Mouse (Mus musculus) MEL (cell line): Measurements from ENCODE around the gene Acsl5. TPM values are rescaled to one million over a fixed set of nuclear protein-coding genes. Genes with fewer than 3 reads are reported as not detected.
A peak's percentile ranks its signal among the peaks of the same experiment; 100 is the strongest.

Experiments
- DNase-seq: peaks from one replicate; pipeline ENCODE4 v3.0.0; 2011; ENCODE audit warnings: low read depth, low spot score
- H3K27ac ChIP-seq: 2 replicates; pipeline ENCODE4 v1.5.1; 2012; ENCODE audit warnings: low read depth, mild to moderate bottlenecking, control low read depth, low read length, moderate library complexity; ENCODE audit not compliant: control insufficient read depth
- H3K27me3 ChIP-seq, 2 experiments: fragments of 150-350 bp in 1 of 2; sonication (generic) in 1 of 2; 2 replicates each; pipeline ENCODE4 v1.6.1; 2012; ENCODE audit warnings: low read length in 2 of 2, mild to moderate bottlenecking in 2 of 2, improper control_type of control experiment in 1 of 2, moderate library complexity in 1 of 2; ENCODE audit not compliant: insufficient read depth in 2 of 2, control insufficient read depth in 1 of 2
- H3K36me3 ChIP-seq, 2 experiments: 2 replicates each; pipeline ENCODE4 v1.6.1; 2012 to 2014; ENCODE audit warnings: low read length in 2 of 2, improper control_type of control experiment in 1 of 2, inconsistent platforms in 1 of 2, mild to moderate bottlenecking in 1 of 2; ENCODE audit not compliant: insufficient read depth in 2 of 2, control insufficient read depth in 1 of 2
- H3K4me1 ChIP-seq, 2 experiments: fragments of 150-350 bp in 1 of 2; sonication (generic) in 1 of 2; 2 replicates each; pipeline ENCODE4 v1.6.1; 2012; ENCODE audit warnings: low read length in 2 of 2, improper control_type of control experiment in 1 of 2, mild to moderate bottlenecking in 1 of 2; ENCODE audit not compliant: insufficient read depth in 2 of 2, control insufficient read depth in 1 of 2
- H3K4me3 ChIP-seq, 2 experiments: fragments of 150-350 bp in 1 of 2; sonication (generic) in 1 of 2; 2 replicates each; pipeline ENCODE4 v1.5.1; 2012; ENCODE audit warnings: low read depth in 2 of 2, low read length in 2 of 2, mild to moderate bottlenecking in 2 of 2, moderate library complexity in 2 of 2, control low read depth in 1 of 2, improper control_type of control experiment in 1 of 2; ENCODE audit not compliant: control insufficient read depth in 1 of 2, insufficient read depth in 1 of 2
- H3K79me2 ChIP-seq: 2 replicates; pipeline ENCODE4 v1.6.1; 2012; ENCODE audit warnings: mild to moderate bottlenecking, low read length, moderate library complexity; ENCODE audit not compliant: control insufficient read depth, poor library complexity, insufficient read depth
- H3K9ac ChIP-seq: 2 replicates; pipeline ENCODE4 v1.6.1; 2012; ENCODE audit warnings: low read depth, mild to moderate bottlenecking, control low read depth, low read length, moderate library complexity; ENCODE audit not compliant: control insufficient read depth, poor library complexity, severe bottlenecking
- H3K9me3 ChIP-seq: fragments of 150-350 bp; sonication (generic); replicated peaks from 2 replicates; pipeline ENCODE4 v1.6.1; 2012; ENCODE audit warnings: mild to moderate bottlenecking, low read length, improper control_type of control experiment, moderate library complexity; ENCODE audit not compliant: insufficient read depth
- E2F4 ChIP-seq: IDR thresholded peaks from 2 replicates; pipeline ENCODE4 v1.6.1; 2011; ENCODE audit warnings: low read depth, low read length, improper control_type of control experiment, borderline replicate concordance
- ETS1 ChIP-seq: IDR thresholded peaks from 2 replicates; pipeline ENCODE4 v1.6.1; 2012; ENCODE audit warnings: low read depth, mild to moderate bottlenecking, inconsistent platforms, low read length, improper control_type of control experiment, moderate library complexity
- HCFC1 ChIP-seq: IDR thresholded peaks from 2 replicates; pipeline ENCODE4 v1.6.1; 2012; ENCODE audit warnings: low read depth, mild to moderate bottlenecking, inconsistent platforms, low read length, improper control_type of control experiment, moderate library complexity
- MAFK ChIP-seq: IDR thresholded peaks from 2 replicates; pipeline ENCODE4 v1.6.1; 2011; ENCODE audit warnings: low read depth, mild to moderate bottlenecking, low read length, improper control_type of control experiment, borderline replicate concordance
- RAD21 ChIP-seq: IDR thresholded peaks from 2 replicates; pipeline ENCODE4 v1.6.1; 2011; ENCODE audit warnings: mild to moderate bottlenecking, low read depth, low read length, improper control_type of control experiment
- RCOR1 ChIP-seq: IDR thresholded peaks from 2 replicates; pipeline ENCODE4 v1.6.1; 2012; ENCODE audit warnings: low read depth, mild to moderate bottlenecking, inconsistent platforms, low read length, improper control_type of control experiment
- UBTF ChIP-seq: IDR thresholded peaks from 2 replicates; pipeline ENCODE4 v1.6.1; 2012; ENCODE audit warnings: low read depth, mild to moderate bottlenecking, inconsistent platforms, low read length, improper control_type of control experiment, moderate library complexity, borderline replicate concordance; ENCODE audit not compliant: insufficient read depth
- ZC3H11A ChIP-seq: IDR thresholded peaks from 2 replicates; pipeline ENCODE4 v1.6.1; 2012; ENCODE audit warnings: low read depth, mild to moderate bottlenecking, inconsistent platforms, low read length, improper control_type of control experiment
- ZKSCAN1 ChIP-seq: IDR thresholded peaks from 2 replicates; pipeline ENCODE4 v1.6.1; 2012; ENCODE audit warnings: low read depth, mild to moderate bottlenecking, inconsistent platforms, low read length, improper control_type of control experiment, moderate library complexity
- ZNF384 ChIP-seq: IDR thresholded peaks from 2 replicates; pipeline ENCODE4 v1.6.1; 2012; ENCODE audit warnings: low read depth, mild to moderate bottlenecking, inconsistent platforms, low read length, improper control_type of control experiment
- polyA plus RNA-seq, 2 experiments: library from polyadenylated mRNA; stranded (reverse) in 1 of 2; unstranded in 1 of 2; fragments of >175 nt in 1 of 2; fragments of >200 nt in 1 of 2; gene quantifications; 2 replicates each; pipeline versions ENCODE4 v1.2.1 to v1.2.4; 2012; ENCODE audit warnings: low replicate concordance in 2 of 2, low read depth in 1 of 2; ENCODE audit not compliant: insufficient read length in 2 of 2, insufficient read depth in 1 of 2, missing spikeins in 1 of 2
- total RNA-seq: library from RNA; depleted of rRNA; stranded (reverse); fragments of 300-350 nt; gene quantifications from 2 replicates; pipeline ENCODE4 v1.2.3, GENCODE M21; 2012

The Acsl5 gene
- total and polyA plus RNA-seq, 3 experiments: 223 to 318 TPM; not detected in 1

- Histone ChIP-seq H3K4me1 (peaks cover 3 to 15% of the 10 kb centered on the region in 2 experiments; a peak in 3 of 4 replicates), H3K36me3 (peaks cover 0 to 7% of the 10 kb centered on the region in 2 experiments; a peak in 2 of 4 replicates), H3K79me2 (no peaks in the 10 kb centered on the region; the same call in 1 of the 2 replicates), H3K4me3 (peak overlapping the region; percentile 61 to 63), H3K27me3 (no peaks in the 10 kb centered on the region), H3K9me3 (no peaks in the 10 kb centered on the region), H3K27ac (peak overlapping the region; percentile 84)
- TF ChIP-seq MAFK (no peak), E2F4 (no peak), HCFC1 (no peak), ETS1 (no peak), RAD21 (no peak), ZNF384 (no peak)
- TF ChIP-seq, all 39 proteins: peak for 0
- no peak for DNase-seq
- peak overlapping the region; percentile 64 for H3K9ac ChIP-seq
Measured at GRCm38 (mm10) chr19:55219359-55219758, 32.4 kb upstream of the Acsl5 start.

GRCm38 (mm10) chr19:55221208-55221607, 30.5 kb upstream of the Acsl5 start:
- Histone ChIP-seq H3K9me3 (no peaks in the 10 kb centered on the region), H3K27ac (no peak overlapping the region), H3K4me1 (peaks cover 3 to 15% of the 10 kb centered on the region in 2 experiments; a peak in 3 of 4 replicates), H3K79me2 (no peaks in the 10 kb centered on the region; the same call in 1 of the 2 replicates), H3K36me3 (peaks cover 0 to 7% of the 10 kb centered on the region in 2 experiments; a peak in 2 of 4 replicates), H3K27me3 (no peaks in the 10 kb centered on the region)
- DNase-seq: no peak
- TF ChIP-seq ZKSCAN1: no peak
- no peak for TF ChIP-seq ZC3H11A
- no peak for TF ChIP-seq UBTF
- TF ChIP-seq, all 39 proteins: peak for 0
- Histone ChIP-seq H3K9ac (no peak overlapping the region), H3K4me3 (no peak overlapping the region)

- H3K4me3 ChIP-seq: no peak overlapping the region
- H3K9me3 ChIP-seq: no peaks in the 10 kb centered on the region
- no peak overlapping the region for H3K9ac ChIP-seq
- no peak for DNase-seq
- no peak overlapping the region for H3K27ac ChIP-seq
- no peaks in the 10 kb centered on the region; the same call in 1 of the 2 replicates for H3K79me2 ChIP-seq
- TF ChIP-seq ZKSCAN1 (peak; percentile 86), RCOR1 (no peak)
- peaks cover 3 to 13% of the 10 kb centered on the region in 2 experiments; a peak in 3 of 4 replicates for H3K4me1 ChIP-seq
- peaks cover 0 to 7% of the 10 kb centered on the region in 2 experiments; a peak in 2 of 4 replicates for H3K36me3 ChIP-seq
- no peaks in the 10 kb centered on the region for H3K27me3 ChIP-seq
Measured at GRCm38 (mm10) chr19:55222268-55222667, 29.5 kb upstream of the Acsl5 start.
